Mouse (Mus musculus) T-cell, adult 2 months (primary cell): ENCODE results near the gene Acot8.
A peak's percentile ranks its signal among the peaks of the same experiment; 100 is the strongest.

Experiments used
- DNase-seq: peaks from one replicate; pipeline ENCODE4 v3.0.0; 2022; ENCODE audit warnings: low spot score

Gene Acot8

GRCm38 (mm10) chr2:164804533-164805331, at the start of gene Acot8, which contains the start of gene Zswim3:
Acot8 (minus strand) TSS chr2:164804882.
Zswim3 (plus strand) TSS chr2:164805098.
- peak; percentile 98 for DNase-seq

- DNase-seq = peak; percentile 65
Measured at GRCm38 (mm10) chr2:164850061-164850460, 45.4 kb upstream of the Acot8 start.

- peak; percentile 32 for DNase-seq
Measured at GRCm38 (mm10) chr2:164845782-164846181, 41.1 kb upstream of the Acot8 start.

- no peak for DNase-seq
Measured at GRCm38 (mm10) chr2:164835164-164835563, 30.5 kb upstream of the Acot8 start.

- peak; percentile 21 for DNase-seq
Measured at GRCm38 (mm10) chr2:164834531-164834930, 29.8 kb upstream of the Acot8 start.

GRCm38 (mm10) chr2:164833314-164833959, 28.8 kb upstream of the Acot8 start, which contains the start of gene Neurl2:
Neurl2 (minus strand) TSS chr2:164833456.
- DNase-seq = peak; percentile 85

GRCm38 (mm10) chr2:164832748-164833301, 28.1 kb upstream of the Acot8 start, which contains the start of gene Ctsa:
Ctsa (plus strand) TSS chr2:164832873.
- DNase-seq = peak; percentile 77

GRCm38 (mm10) chr2:164832032-164832747, 27.5 kb upstream of the Acot8 start:
- no peak for DNase-seq

GRCm38 (mm10) chr2:164831029-164831428, 26.3 kb upstream of the Acot8 start:
- DNase-seq = no peak

GRCm38 (mm10) chr2:164829090-164829489, 24.4 kb upstream of the Acot8 start:
- DNase-seq = no peak

GRCm38 (mm10) chr2:164828437-164828836, 23.8 kb upstream of the Acot8 start, which contains the start of gene Spata25:
Spata25 (minus strand) TSS chr2:164828537.
- no peak for DNase-seq

GRCm38 (mm10) chr2:164827146-164827850, 22.6 kb upstream of the Acot8 start:
- no peak for DNase-seq

GRCm38 (mm10) chr2:164825521-164825920, 20.8 kb upstream of the Acot8 start:
- DNase-seq = no peak

- peak; percentile 25 for DNase-seq
Measured at GRCm38 (mm10) chr2:164823969-164824368, 19.3 kb upstream of the Acot8 start.

- no peak for DNase-seq
Measured at GRCm38 (mm10) chr2:164823181-164823585, 18.5 kb upstream of the Acot8 start.

GRCm38 (mm10) chr2:164822636-164823165, 18.0 kb upstream of the Acot8 start, which contains the start of gene Zswim1:
Zswim1 (plus strand) TSS chr2:164822686.
- DNase-seq = peak; percentile 97

GRCm38 (mm10) chr2:164821060-164821459, 16.4 kb upstream of the Acot8 start:
- no peak for DNase-seq

- no peak for DNase-seq
Measured at GRCm38 (mm10) chr2:164817703-164818102, 13.0 kb upstream of the Acot8 start.

GRCm38 (mm10) chr2:164817206-164817605, 12.5 kb upstream of the Acot8 start:
- no peak for DNase-seq

GRCm38 (mm10) chr2:164815821-164816220, 11.1 kb upstream of the Acot8 start:
- DNase-seq = no peak

- no peak for DNase-seq
Measured at GRCm38 (mm10) chr2:164815348-164815747, 10.7 kb upstream of the Acot8 start.
